Mouse (Mus musculus): Measurements from ENCODE around the gene Olfr1016. TPM values are rescaled to one million over a fixed set of nuclear protein-coding genes. Genes with fewer than 3 reads are reported as not detected.

The Olfr1016 gene
- not detected in 2 replicates for polyA plus RNA-seq (2015; fragmentation: Nextera tagmentation; extraction: Ambion mirVana)

DNA sequence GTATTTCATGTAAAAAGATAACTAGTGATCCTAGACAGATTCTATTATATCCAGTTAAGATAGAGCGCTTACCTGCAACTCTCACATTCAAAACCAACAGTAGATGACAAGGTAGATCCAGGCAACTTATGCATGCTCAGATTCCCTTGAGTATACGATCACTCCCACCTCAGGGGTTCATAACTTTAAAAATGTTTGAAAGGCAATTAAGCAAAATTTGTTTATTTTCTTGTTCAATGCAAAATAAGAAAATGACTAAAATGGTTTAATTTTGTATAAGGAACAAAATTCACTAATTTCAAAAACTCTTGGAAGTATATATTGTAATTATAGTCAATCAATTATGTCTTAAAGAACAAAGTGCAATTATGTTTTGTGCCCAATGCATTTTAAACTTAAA is at the start of gene Olfr1016:
Gene Olfr1016, minus strand, starts transcription at position 101 of the 400 bp plus-strand sequence.
- ATAC-seq (ENCODE audit: insufficient read depth, low FRiP score, low read depth), result no peak
- H3K9me3 ChIP-seq, result no peaks in the 10 kb centered on the region
- H3K27me3 ChIP-seq (replicated peaks), result no peaks in the 10 kb centered on the region
- no peak within 1 kb of the TSS for H3K9ac ChIP-seq
- no peak within 1 kb of the TSS for H3K4me3 ChIP-seq (replicated peaks)
- H3K27ac ChIP-seq, result no peak within 1 kb of the TSS
- 88% methylated on average over 2 of the region's 2 CpGs for WGBS
- no peaks in the 10 kb centered on the region for H3K36me3 ChIP-seq
- H3K4me2 ChIP-seq, result no peak within 1 kb of the TSS
- no peaks in the 10 kb centered on the region for H3K4me1 ChIP-seq

DNA sequence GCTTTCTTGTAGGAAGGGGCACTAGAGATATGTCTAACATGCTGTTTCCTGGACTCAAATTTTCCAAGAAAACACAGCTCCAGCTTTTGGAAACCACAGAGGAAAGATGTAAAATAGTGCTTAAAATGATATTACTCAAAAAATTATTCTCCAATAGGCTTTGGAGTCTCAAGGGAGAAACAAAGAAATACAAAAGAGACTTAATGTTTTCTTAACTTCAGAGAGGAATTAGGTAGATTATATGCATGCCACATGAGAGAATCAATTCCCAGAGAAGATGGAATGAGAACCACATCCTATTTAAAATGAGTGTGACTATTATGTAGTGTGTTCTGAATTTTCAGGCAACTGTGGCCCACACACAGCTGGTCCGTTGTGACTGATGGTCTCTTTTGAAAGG is 44.4 kb upstream of the Olfr1016 start, which contains the start of gene Olfr1020:
Gene Olfr1020, plus strand, starts transcription at position 301 of the 400 bp plus-strand sequence.
- H3K9ac ChIP-seq, result no peak within 1 kb of the TSS
- H3K27me3 ChIP-seq (replicated peaks), result no peaks in the 10 kb centered on the region
- H3K4me1 ChIP-seq, result no peaks in the 10 kb centered on the region
- H3K9me3 ChIP-seq, result no peaks in the 10 kb centered on the region
- H3K4me3 ChIP-seq (replicated peaks), result no peak within 1 kb of the TSS
- H3K4me2 ChIP-seq, result no peak within 1 kb of the TSS
- no peak for ATAC-seq (ENCODE audit: insufficient read depth, low FRiP score, low read depth)
- H3K36me3 ChIP-seq, result no peaks in the 10 kb centered on the region
- no peak within 1 kb of the TSS for H3K27ac ChIP-seq
- WGBS, result 88% methylated on average over 1 of the region's 1 CpGs

DNA sequence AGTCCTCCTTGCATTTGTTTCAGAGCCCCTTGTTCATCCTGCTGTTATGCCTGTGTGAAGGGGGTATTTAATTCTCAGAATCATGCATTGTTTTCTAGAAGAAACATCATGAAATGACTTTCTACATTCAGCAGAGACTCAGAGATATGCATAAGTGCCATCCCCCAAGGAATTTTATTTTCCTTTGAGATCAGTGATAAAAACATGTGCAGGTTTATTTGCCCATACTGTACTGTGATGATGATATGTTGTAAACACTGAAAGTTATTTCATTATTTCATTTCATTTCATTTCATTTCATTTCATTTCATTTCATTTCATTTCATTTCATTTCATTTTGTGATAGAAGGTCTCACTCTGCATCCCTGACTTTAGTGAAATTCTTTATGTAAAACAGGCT is 43.0 kb upstream of the Olfr1016 start, which contains the start of gene Olfr1019:
Gene Olfr1019, minus strand, starts transcription at position 101 of the 400 bp plus-strand sequence.
- Histone ChIP-seq H3K9me3 (no peaks in the 10 kb centered on the region), H3K36me3 (no peaks in the 10 kb centered on the region), H3K4me1 (no peaks in the 10 kb centered on the region), H3K9ac (no peak within 1 kb of the TSS), H3K27me3 (replicated peaks) (no peaks in the 10 kb centered on the region), H3K4me3 (replicated peaks) (no peak within 1 kb of the TSS), H3K4me2 (no peak within 1 kb of the TSS), H3K27ac (no peak within 1 kb of the TSS)
- ATAC-seq (ENCODE audit: insufficient read depth, low FRiP score, low read depth), result no peak

DNA sequence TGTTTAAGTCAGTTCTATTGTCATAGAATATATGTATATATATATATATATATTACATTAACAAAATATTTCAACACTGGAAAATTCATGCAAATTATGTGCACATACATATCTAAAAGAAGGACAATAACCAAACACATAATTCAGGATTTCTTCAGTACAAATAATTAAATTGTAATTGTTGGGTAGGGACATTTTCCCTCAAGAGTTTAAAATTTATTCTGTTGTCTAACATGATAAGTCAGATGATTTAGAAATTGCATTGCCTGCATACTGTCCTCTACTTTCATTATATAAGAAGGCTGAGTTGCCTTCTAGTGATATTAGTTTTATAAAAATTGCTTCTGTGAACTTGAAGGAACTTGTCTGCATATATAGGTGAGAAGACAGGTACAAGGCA is 15.8 kb upstream of the Olfr1016 start, which contains the start of gene Olfr1018:
Gene Olfr1018, plus strand, starts transcription at position 301 of the 400 bp plus-strand sequence.
- no peak for ATAC-seq (ENCODE audit: insufficient read depth, low FRiP score, low read depth)
- H3K9me3 ChIP-seq, result no peaks in the 10 kb centered on the region
- no peak within 1 kb of the TSS for H3K4me3 ChIP-seq (replicated peaks)
- no peak within 1 kb of the TSS for H3K4me2 ChIP-seq
- H3K27me3 ChIP-seq (replicated peaks), result no peaks in the 10 kb centered on the region
- H3K27ac ChIP-seq, result no peak within 1 kb of the TSS
- no peaks in the 10 kb centered on the region for H3K36me3 ChIP-seq
- H3K4me1 ChIP-seq, result no peaks in the 10 kb centered on the region
- no peak within 1 kb of the TSS for H3K9ac ChIP-seq

- Histone ChIP-seq H3K9me3 (no peaks in the 10 kb centered on the region), H3K27me3 (replicated peaks) (no peaks in the 10 kb centered on the region), H3K36me3 (no peaks in the 10 kb centered on the region), H3K9ac (no peak overlapping the region), H3K27ac (no peak overlapping the region), H3K4me2 (no peak overlapping the region), H3K4me1 (no peaks in the 10 kb centered on the region), H3K4me3 (replicated peaks) (no peak overlapping the region)
- WGBS, result 80% methylated on average over 4 of the region's 4 CpGs
- ATAC-seq (ENCODE audit: insufficient read depth, low FRiP score, low read depth), result no peak
Observed at GRCm38 (mm10) chr2:85804501-85804900, 2.2 kb upstream of the Olfr1016 start.

DNA sequence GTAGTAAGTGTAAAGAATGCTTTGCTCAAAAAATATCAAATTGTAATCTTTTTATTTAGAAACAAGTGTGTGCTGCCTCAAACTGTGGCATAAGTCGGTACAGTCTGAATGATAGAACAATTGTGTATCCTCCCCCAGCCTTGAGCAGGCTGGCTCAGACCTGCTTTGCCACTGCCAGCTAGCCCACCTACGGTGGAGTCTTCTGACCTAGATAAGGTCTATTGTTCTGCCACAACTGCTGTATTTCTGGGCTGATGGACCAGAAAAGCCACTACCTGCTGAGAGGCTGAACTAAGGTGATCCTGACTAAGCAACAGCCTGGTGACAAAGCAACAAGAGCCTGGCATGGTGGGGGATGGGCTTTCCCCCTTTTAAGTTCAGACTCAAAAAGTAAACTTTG is 10.0 kb downstream of the Olfr1016 start:
- Histone ChIP-seq H3K36me3 (no peaks in the 10 kb centered on the region), H3K27me3 (replicated peaks) (no peaks in the 10 kb centered on the region), H3K4me1 (no peaks in the 10 kb centered on the region), H3K9me3 (no peaks in the 10 kb centered on the region), H3K4me2 (no peak overlapping the region), H3K27ac (no peak overlapping the region), H3K9ac (no peak overlapping the region), H3K4me3 (replicated peaks) (no peak overlapping the region)
- 50% methylated on average over 2 of the region's 2 CpGs for WGBS
- no peak for ATAC-seq (ENCODE audit: insufficient read depth, low FRiP score, low read depth)

DNA sequence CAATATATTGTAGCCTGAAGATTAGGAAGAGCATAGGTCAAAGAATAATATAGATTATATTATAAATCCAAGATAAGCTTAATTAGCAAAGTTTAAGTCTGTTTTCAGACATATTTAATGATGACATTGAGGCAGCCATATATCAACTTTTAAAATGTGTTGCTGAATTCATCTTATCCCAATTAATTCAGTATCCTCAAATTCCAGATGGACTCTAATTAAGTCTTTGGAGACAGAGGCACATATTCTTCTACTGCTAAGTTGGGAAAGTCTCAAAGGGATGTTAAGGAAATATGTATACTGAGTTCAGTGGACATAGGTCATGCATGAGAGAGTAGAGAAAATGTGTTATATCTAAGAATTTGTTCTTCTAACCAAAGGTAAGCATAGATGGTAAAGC is 20.6 kb downstream of the Olfr1016 start, which contains the start of gene Olfr1015:
Gene Olfr1015, plus strand, starts transcription at position 301 of the 400 bp plus-strand sequence.
- H3K9ac ChIP-seq, result no peak within 1 kb of the TSS
- H3K4me2 ChIP-seq, result no peak within 1 kb of the TSS
- H3K4me3 ChIP-seq (replicated peaks), result no peak within 1 kb of the TSS
- H3K27ac ChIP-seq, result no peak within 1 kb of the TSS
- no peaks in the 10 kb centered on the region for H3K4me1 ChIP-seq
- no peak for ATAC-seq (ENCODE audit: insufficient read depth, low FRiP score, low read depth)
- H3K9me3 ChIP-seq, result no peaks in the 10 kb centered on the region
- H3K36me3 ChIP-seq, result no peaks in the 10 kb centered on the region
- H3K27me3 ChIP-seq (replicated peaks), result no peaks in the 10 kb centered on the region

- H3K36me3 ChIP-seq, result no peaks in the 10 kb centered on the region
- no peak for ATAC-seq (ENCODE audit: insufficient read depth, low FRiP score, low read depth)
- no peak within 1 kb of the TSS for H3K9ac ChIP-seq
- no peaks in the 10 kb centered on the region for H3K4me1 ChIP-seq
- no peak within 1 kb of the TSS for H3K4me3 ChIP-seq (replicated peaks)
- no peak within 1 kb of the TSS for H3K27ac ChIP-seq
- no peaks in the 10 kb centered on the region for H3K27me3 ChIP-seq (replicated peaks)
- H3K9me3 ChIP-seq, result no peaks in the 10 kb centered on the region
- H3K4me2 ChIP-seq, result no peak within 1 kb of the TSS
Observed at GRCm38 (mm10) chr2:85772413-85772812, 29.9 kb downstream of the Olfr1016 start, which contains the start of gene Olfr1014. Gene Olfr1014 (plus strand): TSS chr2:85772713.

- Histone ChIP-seq H3K27ac (no peak within 1 kb of the TSS), H3K27me3 (replicated peaks) (no peaks in the 10 kb centered on the region), H3K9me3 (no peaks in the 10 kb centered on the region), H3K4me3 (replicated peaks) (no peak within 1 kb of the TSS), H3K4me2 (no peak within 1 kb of the TSS), H3K36me3 (no peaks in the 10 kb centered on the region), H3K9ac (no peak within 1 kb of the TSS), H3K4me1 (no peaks in the 10 kb centered on the region)
- ATAC-seq (ENCODE audit: insufficient read depth, low FRiP score, low read depth), result no peak
Observed at GRCm38 (mm10) chr2:85766798-85767197, 35.5 kb downstream of the Olfr1016 start, which contains the start of gene Olfr1013. Gene Olfr1013 (plus strand): TSS chr2:85767098.

- no peak for ATAC-seq (ENCODE audit: insufficient read depth, low FRiP score, low read depth)
- H3K36me3 ChIP-seq, result no peaks in the 10 kb centered on the region
- no peaks in the 10 kb centered on the region for H3K27me3 ChIP-seq (replicated peaks)
- H3K4me3 ChIP-seq (replicated peaks), result no peak within 1 kb of the TSS
- WGBS, result 50% methylated on average over 1 of the region's 1 CpGs
- no peaks in the 10 kb centered on the region for H3K9me3 ChIP-seq
- H3K9ac ChIP-seq, result no peak within 1 kb of the TSS
- H3K27ac ChIP-seq, result no peak within 1 kb of the TSS
- H3K4me2 ChIP-seq, result no peak within 1 kb of the TSS
- no peaks in the 10 kb centered on the region for H3K4me1 ChIP-seq
Observed at GRCm38 (mm10) chr2:85762666-85763065, 39.7 kb downstream of the Olfr1016 start, which contains the start of gene Olfr1012. Gene Olfr1012 (minus strand): TSS chr2:85762766.

DNA sequence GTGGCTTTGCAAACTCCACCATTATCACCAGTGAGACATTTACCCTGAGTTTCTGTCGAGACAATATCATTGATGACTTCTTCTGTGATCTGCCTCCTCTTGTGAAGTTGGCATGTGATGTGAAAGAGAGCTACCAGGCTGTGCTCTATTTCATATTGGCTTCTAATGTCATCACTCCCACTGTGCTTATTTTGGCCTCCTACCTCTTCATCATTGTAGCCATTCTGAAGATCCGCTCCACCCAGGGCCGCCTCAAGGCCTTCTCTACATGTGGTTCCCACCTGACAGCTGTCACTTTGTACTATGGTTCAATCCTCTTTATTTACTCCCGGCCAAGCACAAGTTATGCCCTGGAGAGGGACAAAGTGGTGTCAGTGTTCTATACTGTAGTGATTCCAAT is 48.5 kb downstream of the Olfr1016 start:
- ATAC-seq (ENCODE audit: insufficient read depth, low FRiP score, low read depth), result no peak
- Histone ChIP-seq H3K9me3 (no peaks in the 10 kb centered on the region), H3K4me2 (no peak overlapping the region), H3K36me3 (no peaks in the 10 kb centered on the region), H3K27me3 (replicated peaks) (no peaks in the 10 kb centered on the region), H3K27ac (no peak overlapping the region), H3K4me1 (no peaks in the 10 kb centered on the region), H3K9ac (no peak overlapping the region), H3K4me3 (replicated peaks) (no peak overlapping the region)
- 79% methylated on average over 4 of the region's 4 CpGs for WGBS

Data from stomach, embryonic 15.5 days (tissue).